Mouse (Mus musculus) MEL (cell line): ENCODE measurements around the gene Farp2. TPM values are rescaled to one million over a fixed set of nuclear protein-coding genes. Genes with fewer than 3 reads are reported as not detected.

Source experiments
- DNase-seq: peaks from one replicate; pipeline ENCODE4 v3.0.0; 2011; ENCODE audit warnings: low read depth, low spot score
- H3K27ac ChIP-seq: 2 replicates; pipeline ENCODE4 v1.5.1; 2012; ENCODE audit warnings: low read depth, mild to moderate bottlenecking, control low read depth, low read length, moderate library complexity; ENCODE audit not compliant: control insufficient read depth
- H3K27me3 ChIP-seq, 2 experiments: fragments of 150-350 bp in 1 of 2; sonication (generic) in 1 of 2; 2 replicates each; pipeline ENCODE4 v1.6.1; 2012; ENCODE audit warnings: low read length in 2 of 2, mild to moderate bottlenecking in 2 of 2, improper control_type of control experiment in 1 of 2, moderate library complexity in 1 of 2; ENCODE audit not compliant: insufficient read depth in 2 of 2, control insufficient read depth in 1 of 2
- H3K36me3 ChIP-seq, 2 experiments: 2 replicates each; pipeline ENCODE4 v1.6.1; 2012 to 2014; ENCODE audit warnings: low read length in 2 of 2, improper control_type of control experiment in 1 of 2, inconsistent platforms in 1 of 2, mild to moderate bottlenecking in 1 of 2; ENCODE audit not compliant: insufficient read depth in 2 of 2, control insufficient read depth in 1 of 2
- H3K4me1 ChIP-seq, 2 experiments: fragments of 150-350 bp in 1 of 2; sonication (generic) in 1 of 2; 2 replicates each; pipeline ENCODE4 v1.6.1; 2012; ENCODE audit warnings: low read length in 2 of 2, improper control_type of control experiment in 1 of 2, mild to moderate bottlenecking in 1 of 2; ENCODE audit not compliant: insufficient read depth in 2 of 2, control insufficient read depth in 1 of 2
- H3K4me3 ChIP-seq, 2 experiments: fragments of 150-350 bp in 1 of 2; sonication (generic) in 1 of 2; 2 replicates each; pipeline ENCODE4 v1.5.1; 2012; ENCODE audit warnings: low read depth in 2 of 2, low read length in 2 of 2, mild to moderate bottlenecking in 2 of 2, moderate library complexity in 2 of 2, control low read depth in 1 of 2, improper control_type of control experiment in 1 of 2; ENCODE audit not compliant: control insufficient read depth in 1 of 2, insufficient read depth in 1 of 2
- H3K79me2 ChIP-seq: 2 replicates; pipeline ENCODE4 v1.6.1; 2012; ENCODE audit warnings: mild to moderate bottlenecking, low read length, moderate library complexity; ENCODE audit not compliant: control insufficient read depth, poor library complexity, insufficient read depth
- H3K9ac ChIP-seq: 2 replicates; pipeline ENCODE4 v1.6.1; 2012; ENCODE audit warnings: low read depth, mild to moderate bottlenecking, control low read depth, low read length, moderate library complexity; ENCODE audit not compliant: control insufficient read depth, poor library complexity, severe bottlenecking
- H3K9me3 ChIP-seq: fragments of 150-350 bp; sonication (generic); replicated peaks from 2 replicates; pipeline ENCODE4 v1.6.1; 2012; ENCODE audit warnings: mild to moderate bottlenecking, low read length, improper control_type of control experiment, moderate library complexity; ENCODE audit not compliant: insufficient read depth
- BHLHE40 ChIP-seq: IDR thresholded peaks from 2 replicates; pipeline ENCODE4 v1.6.1; 2012; ENCODE audit warnings: low read depth, mild to moderate bottlenecking, inconsistent platforms, low read length, improper control_type of control experiment, borderline replicate concordance
- CHD2 ChIP-seq: IDR thresholded peaks from 2 replicates; pipeline ENCODE4 v1.6.1; 2011; ENCODE audit warnings: low read length, improper control_type of control experiment
- E2F4 ChIP-seq: IDR thresholded peaks from 2 replicates; pipeline ENCODE4 v1.6.1; 2011; ENCODE audit warnings: low read depth, low read length, improper control_type of control experiment, borderline replicate concordance
- ELF1 ChIP-seq: IDR thresholded peaks from 2 replicates; pipeline ENCODE4 v1.6.1; 2014; ENCODE audit warnings: low read depth, mild to moderate bottlenecking, inconsistent platforms, low read length, improper control_type of control experiment, moderate library complexity
- EP300 ChIP-seq, 2 experiments: IDR thresholded peaks; 2 replicates each; pipeline ENCODE4 v1.6.1; 2011; ENCODE audit warnings: improper control_type of control experiment in 2 of 2, low read length in 2 of 2, low read depth in 1 of 2, mild to moderate bottlenecking in 1 of 2
- ETS1 ChIP-seq: IDR thresholded peaks from 2 replicates; pipeline ENCODE4 v1.6.1; 2012; ENCODE audit warnings: low read depth, mild to moderate bottlenecking, inconsistent platforms, low read length, improper control_type of control experiment, moderate library complexity
- GABPA ChIP-seq: IDR thresholded peaks from 2 replicates; pipeline ENCODE4 v1.6.1; 2012; ENCODE audit warnings: low read depth, mild to moderate bottlenecking, inconsistent platforms, low read length, improper control_type of control experiment, moderate library complexity
- GATA1 ChIP-seq: IDR thresholded peaks from 2 replicates; pipeline ENCODE4 v1.6.1; 2011; ENCODE audit warnings: low read depth, low read length, improper control_type of control experiment
- HCFC1 ChIP-seq: IDR thresholded peaks from 2 replicates; pipeline ENCODE4 v1.6.1; 2012; ENCODE audit warnings: low read depth, mild to moderate bottlenecking, inconsistent platforms, low read length, improper control_type of control experiment, moderate library complexity
- KAT2A ChIP-seq: conservative IDR thresholded peaks from 2 replicates; pipeline ENCODE4 v1.6.1; 2012; ENCODE audit warnings: low read depth, low read length, improper control_type of control experiment, inconsistent platforms
- MAX ChIP-seq: IDR thresholded peaks from 2 replicates; pipeline ENCODE4 v1.6.1; 2011; ENCODE audit warnings: low read length, improper control_type of control experiment
- MEF2A ChIP-seq: IDR thresholded peaks from 2 replicates; pipeline ENCODE4 v1.6.1; 2014; ENCODE audit warnings: low read depth, mild to moderate bottlenecking, inconsistent platforms, low read length, improper control_type of control experiment; ENCODE audit not compliant: poor library complexity, insufficient replicate concordance, severe bottlenecking; ENCODE audit errors: extremely low read depth
- MXI1 ChIP-seq: IDR thresholded peaks from 2 replicates; pipeline ENCODE4 v1.6.1; 2011; ENCODE audit warnings: mild to moderate bottlenecking, low read depth, low read length, improper control_type of control experiment
- MYB ChIP-seq: IDR thresholded peaks from 2 replicates; pipeline ENCODE4 v1.6.1; 2011; ENCODE audit warnings: mild to moderate bottlenecking, low read depth, low read length, improper control_type of control experiment
- MYC ChIP-seq: IDR thresholded peaks from 2 replicates; pipeline ENCODE4 v1.6.1; 2011; ENCODE audit warnings: low read depth, mild to moderate bottlenecking, low read length, improper control_type of control experiment, moderate library complexity
- NELFE ChIP-seq: IDR thresholded peaks from 2 replicates; pipeline ENCODE4 v1.6.1; 2011; ENCODE audit warnings: low read depth, low read length, improper control_type of control experiment
- NRF1 ChIP-seq: IDR thresholded peaks from 2 replicates; pipeline ENCODE4 v1.6.1; 2014; ENCODE audit warnings: low read depth, mild to moderate bottlenecking, inconsistent platforms, low read length, improper control_type of control experiment, moderate library complexity; ENCODE audit not compliant: poor library complexity, insufficient read depth, severe bottlenecking
- POLR2A ChIP-seq, 2 experiments: IDR thresholded peaks; 2 replicates each; pipeline ENCODE4 v1.6.1; 2011 to 2012; ENCODE audit warnings: low read length in 2 of 2, mild to moderate bottlenecking in 2 of 2, control low read depth in 1 of 2, improper control_type of control experiment in 1 of 2, low read depth in 1 of 2, moderate library complexity in 1 of 2; ENCODE audit not compliant: control insufficient read depth in 1 of 2, insufficient read depth in 1 of 2, poor library complexity in 1 of 2
- POLR2AphosphoS2 ChIP-seq: IDR thresholded peaks from 2 replicates; pipeline ENCODE4 v1.6.1; 2011; ENCODE audit warnings: low read length, improper control_type of control experiment
- RAD21 ChIP-seq: IDR thresholded peaks from 2 replicates; pipeline ENCODE4 v1.6.1; 2011; ENCODE audit warnings: mild to moderate bottlenecking, low read depth, low read length, improper control_type of control experiment
- RCOR1 ChIP-seq: IDR thresholded peaks from 2 replicates; pipeline ENCODE4 v1.6.1; 2012; ENCODE audit warnings: low read depth, mild to moderate bottlenecking, inconsistent platforms, low read length, improper control_type of control experiment
- SIN3A ChIP-seq: IDR thresholded peaks from 2 replicates; pipeline ENCODE4 v1.6.1; 2012; ENCODE audit warnings: low read length, improper control_type of control experiment, inconsistent platforms
- SMC3 ChIP-seq: IDR thresholded peaks from 2 replicates; pipeline ENCODE4 v1.6.1; 2011; ENCODE audit warnings: low read depth, low read length, improper control_type of control experiment
- TAL1 ChIP-seq: IDR thresholded peaks from 2 replicates; pipeline ENCODE4 v1.6.1; 2012; ENCODE audit warnings: mild to moderate bottlenecking, inconsistent platforms, low read length, moderate library complexity, mixed read lengths
- TBP ChIP-seq: IDR thresholded peaks from 2 replicates; pipeline ENCODE4 v1.8.0; 2011; ENCODE audit warnings: low read depth, low read length, improper control_type of control experiment
- TCF12 ChIP-seq: IDR thresholded peaks from 2 replicates; pipeline ENCODE4 v1.6.1; 2014; ENCODE audit warnings: low read depth, mild to moderate bottlenecking, inconsistent platforms, low read length, improper control_type of control experiment, moderate library complexity
- UBTF ChIP-seq: IDR thresholded peaks from 2 replicates; pipeline ENCODE4 v1.6.1; 2012; ENCODE audit warnings: low read depth, mild to moderate bottlenecking, inconsistent platforms, low read length, improper control_type of control experiment, moderate library complexity, borderline replicate concordance; ENCODE audit not compliant: insufficient read depth
- ZC3H11A ChIP-seq: IDR thresholded peaks from 2 replicates; pipeline ENCODE4 v1.6.1; 2012; ENCODE audit warnings: low read depth, mild to moderate bottlenecking, inconsistent platforms, low read length, improper control_type of control experiment
- ZMIZ1 ChIP-seq: IDR thresholded peaks from 2 replicates; pipeline ENCODE4 v1.6.1; 2012; ENCODE audit warnings: low read depth, mild to moderate bottlenecking, inconsistent platforms, low read length, improper control_type of control experiment, moderate library complexity
- polyA plus RNA-seq, 2 experiments: library from polyadenylated mRNA; stranded (reverse) in 1 of 2; unstranded in 1 of 2; fragments of >175 nt in 1 of 2; fragments of >200 nt in 1 of 2; gene quantifications; 2 replicates each; pipeline versions ENCODE4 v1.2.1 to v1.2.4; 2012; ENCODE audit warnings: low replicate concordance in 2 of 2, low read depth in 1 of 2; ENCODE audit not compliant: insufficient read length in 2 of 2, insufficient read depth in 1 of 2, missing spikeins in 1 of 2
- total RNA-seq: library from RNA; depleted of rRNA; stranded (reverse); fragments of 300-350 nt; gene quantifications from 2 replicates; pipeline ENCODE4 v1.2.3, GENCODE M21; 2012

Gene Farp2
- total and polyA plus RNA-seq, 3 experiments, result 9.7 to 12.0 TPM; not detected in 1

GRCm38 (mm10) chr1:93618948-93619347, 107.1 kb downstream of the Farp2 start (continued):
- no peak for TF ChIP-seq NRF1
- TF ChIP-seq NELFE, result no peak; the same call in 1 of the 2 replicates
- TF ChIP-seq HCFC1, result peak; percentile 63; the same call in 1 of the 2 replicates
- TF ChIP-seq MEF2A, result no peak
- TF ChIP-seq GABPA, result peak; percentile 60; the same call in 1 of the 2 replicates
- TF ChIP-seq TAL1, result peak; percentile 85
- peak; percentile 61 for TF ChIP-seq MYB
- TF ChIP-seq ETS1, result peak; percentile 79
- TF ChIP-seq SMC3, result peak; percentile 15; the same call in 1 of the 2 replicates
- TF ChIP-seq ZMIZ1, result no peak
- TF ChIP-seq POLR2AphosphoS2, result peak; percentile 93
- 0 out of 2 replicates have a peak, but pooled peaks have one; percentile 88 for TF ChIP-seq UBTF
- TF ChIP-seq ZC3H11A, result no peak
- no peak; the same call in 1 of the 2 replicates for TF ChIP-seq CHD2
- peak; percentile 60; the same call in 1 of the 2 replicates for TF ChIP-seq BHLHE40
- no peak; the same call in 1 of the 2 replicates for TF ChIP-seq KAT2A
- TF ChIP-seq MAX, result peak; percentile 67; the same call in 1 of the 2 replicates

- Histone ChIP-seq H3K4me1 (peaks cover 21 to 29% of the 10 kb centered on the region in 2 experiments), H3K9me3 (no peaks in the 10 kb centered on the region), H3K9ac (no peak overlapping the region), H3K27me3 (no peaks in the 10 kb centered on the region), H3K79me2 (no peaks in the 10 kb centered on the region), H3K36me3 (peaks cover 33 to 60% of the 10 kb centered on the region in 2 experiments), H3K4me3 (no peak overlapping the region), H3K27ac (peak overlapping the region; percentile 17)
- peak; percentile 68 for DNase-seq
- TF ChIP-seq RAD21, result no peak
- TF ChIP-seq BHLHE40, result no peak
- TF ChIP-seq E2F4, result no peak
- 0 out of 2 replicates have a peak, but pooled peaks have one; percentile 48 for TF ChIP-seq MYC
- TF ChIP-seq GATA1, result peak; percentile 89
- no peak for TF ChIP-seq GABPA
- no peak for TF ChIP-seq ZMIZ1
- 0 out of 2 replicates have a peak, but pooled peaks have one; percentile 21 for TF ChIP-seq MXI1
- 0 out of 2 replicates have a peak, but pooled peaks have one; percentile 28 for TF ChIP-seq HCFC1
- TF ChIP-seq SMC3, result no peak
- 0 out of 2 replicates have a peak, but pooled peaks have one; percentile 17 for TF ChIP-seq ELF1
- TF ChIP-seq RCOR1, result peak; percentile 43; the same call in 1 of the 2 replicates
- TF ChIP-seq EP300 (IDR thresholded peaks at IDR 0.05; ENCODE audit: low read depth in 1 of 2, low read length in 2 of 2), result peak; percentile 86 to 87
- peak; percentile 94 for TF ChIP-seq TAL1
- TF ChIP-seq SIN3A, result peak; percentile 39; the same call in 1 of the 2 replicates
- no peak for TF ChIP-seq MYB
- no peak for TF ChIP-seq POLR2A (IDR thresholded peaks at IDR 0.05; ENCODE audit: control insufficient read depth in 1 of 2, insufficient read depth in 1 of 2, low read depth in 1 of 2, low read length in 2 of 2, poor library complexity in 1 of 2)
- TF ChIP-seq TBP, result no peak
- peak; percentile 37; the same call in 1 of the 2 replicates for TF ChIP-seq ETS1
- TF ChIP-seq TCF12, result peak; percentile 85
Measured at GRCm38 (mm10) chr1:93624502-93624901, 112.6 kb downstream of the Farp2 start.
